Mouse (Mus musculus): Measurements from ENCODE around the gene Cracr2b.
"Not testable (repeated sequence)": the region's sequence is repeated elsewhere in the genome, so short reads cannot be mapped to it uniquely, and the experiment has no call there.

Cracr2b gene

DNA sequence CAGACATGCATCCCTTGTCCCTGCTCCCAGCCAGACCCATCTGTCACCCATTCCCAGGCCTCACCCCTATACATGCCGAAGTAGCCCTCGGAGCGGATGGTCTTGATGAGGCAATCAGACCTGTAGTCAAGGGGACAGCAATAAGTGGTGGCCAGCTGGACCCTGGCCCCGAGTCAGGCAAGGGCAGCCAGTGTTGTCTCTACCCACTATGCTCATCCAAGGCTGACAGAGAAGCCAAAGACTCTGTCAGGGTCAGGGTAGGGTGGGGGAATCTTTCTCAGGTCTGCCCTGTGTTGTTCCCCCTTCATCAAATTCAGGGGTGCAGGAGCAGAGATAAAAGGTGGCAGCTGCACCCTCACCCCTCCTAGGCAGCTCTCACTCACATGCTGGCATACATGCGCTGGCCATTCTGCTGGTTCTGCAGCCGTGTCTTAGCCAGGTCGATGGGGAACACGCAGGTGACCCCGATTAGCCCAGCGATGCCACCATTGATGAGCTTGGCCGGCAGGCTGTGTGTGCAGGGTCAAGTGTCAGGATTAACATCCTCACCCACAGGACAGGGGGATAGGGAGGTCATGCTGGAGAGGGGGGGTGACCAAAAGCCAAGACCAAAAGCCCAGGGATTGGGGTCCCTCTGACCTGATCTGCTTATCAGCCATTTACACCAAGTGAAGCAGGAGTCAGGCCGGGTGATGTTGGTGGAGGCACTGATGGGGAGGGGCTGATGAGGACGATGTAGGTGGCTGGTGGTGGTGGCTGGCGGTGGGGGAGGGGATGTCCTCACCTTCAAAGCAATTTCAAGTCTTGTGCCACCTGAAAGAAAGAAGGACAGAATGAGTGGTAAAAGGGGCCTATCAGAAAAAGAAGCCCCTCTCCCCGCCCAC, 27.1 kb upstream of the Cracr2b start:
- DNase-seq (ENCODE audit: low spot score) = no peak

DNA sequence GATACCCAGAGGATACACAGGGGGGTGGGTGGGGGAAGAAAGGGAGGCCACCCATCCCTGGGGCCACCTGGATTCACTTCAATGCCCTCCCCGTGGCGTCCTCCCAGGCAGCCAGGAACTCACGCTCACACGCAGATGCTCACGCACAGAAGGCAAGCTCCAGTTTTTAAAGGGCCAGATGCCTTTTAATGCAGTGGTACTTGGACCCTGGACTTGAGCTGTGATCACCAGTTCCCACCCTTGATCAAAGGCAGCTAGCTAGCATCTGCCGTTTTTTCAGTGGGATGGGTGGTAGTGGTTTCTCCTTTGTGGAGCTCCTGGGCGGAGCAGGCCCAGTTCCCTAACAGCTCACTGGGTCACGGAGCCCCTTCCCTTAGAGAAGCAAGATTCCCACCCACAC, 26.4 kb upstream of the Cracr2b start:
- no peak for DNase-seq (ENCODE audit: low spot score)

DNA sequence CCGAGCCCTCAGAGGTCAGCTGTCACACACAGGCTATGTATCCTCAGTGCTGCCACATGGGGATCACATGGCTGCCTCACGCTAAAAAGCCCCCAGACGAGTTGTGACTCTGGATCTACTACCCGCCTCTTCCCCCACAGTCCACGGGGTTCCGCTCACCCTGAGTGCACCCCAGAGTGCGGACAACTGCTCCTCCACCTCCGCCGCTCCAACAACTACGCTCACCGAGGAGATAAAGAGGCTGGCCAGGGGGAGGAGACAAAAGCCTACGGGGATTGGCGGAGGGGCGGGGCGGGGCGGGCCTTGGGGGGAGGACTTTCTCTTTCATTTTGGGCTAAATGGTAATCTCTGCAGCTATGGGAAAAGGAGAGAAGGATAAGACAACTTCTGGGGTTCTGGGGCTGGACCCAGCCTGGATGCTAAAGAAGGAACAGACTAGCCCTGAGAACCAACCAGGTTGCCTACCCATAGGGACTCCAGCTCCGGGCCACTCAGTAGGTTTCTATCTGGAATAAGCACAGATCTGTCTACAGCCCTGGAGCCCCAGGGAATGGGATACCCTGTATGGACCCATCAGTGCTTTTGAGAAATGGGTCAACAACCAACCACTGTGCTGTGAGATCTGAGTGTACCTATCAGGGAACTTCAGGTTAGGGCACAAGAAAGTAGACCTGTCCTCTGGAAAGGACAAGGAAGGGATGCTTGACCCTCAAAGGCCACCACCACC, 25.6 kb upstream of the Cracr2b start:
- DNase-seq (ENCODE audit: low spot score) = no peak

DNA sequence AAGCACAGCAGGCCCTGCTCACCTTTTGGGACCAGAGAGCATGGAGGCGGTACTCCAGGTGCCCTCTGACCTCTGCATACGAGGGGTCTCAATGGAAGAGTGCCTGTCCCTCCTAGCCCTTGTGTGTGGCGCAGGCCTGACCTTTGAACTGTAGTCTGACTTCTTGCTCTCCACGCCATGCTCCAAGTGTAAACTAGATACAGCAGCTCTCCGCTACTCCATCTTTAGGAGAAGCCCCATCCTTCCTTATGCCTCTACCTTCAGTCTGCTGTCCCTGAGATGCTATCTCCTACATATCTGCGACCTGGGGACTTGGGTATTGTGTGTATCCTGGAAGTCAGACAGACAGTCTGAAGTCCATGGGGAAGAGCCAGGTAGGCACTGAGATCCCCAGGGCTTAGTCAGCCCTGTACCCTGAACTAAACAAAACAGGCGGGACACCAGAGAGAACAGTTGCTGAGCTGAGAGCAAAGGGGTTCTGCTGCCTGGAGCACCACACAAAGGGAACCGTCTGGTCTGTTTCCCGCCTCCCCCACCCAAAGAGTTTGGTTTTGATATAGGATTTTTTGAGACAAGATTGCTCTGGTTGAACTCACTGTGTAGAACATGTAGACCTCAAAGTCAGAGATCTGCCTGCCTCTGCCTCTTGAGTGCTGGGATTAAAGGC, 24.9 kb upstream of the Cracr2b start:
- DNase-seq (ENCODE audit: low spot score) = no peak

DNA sequence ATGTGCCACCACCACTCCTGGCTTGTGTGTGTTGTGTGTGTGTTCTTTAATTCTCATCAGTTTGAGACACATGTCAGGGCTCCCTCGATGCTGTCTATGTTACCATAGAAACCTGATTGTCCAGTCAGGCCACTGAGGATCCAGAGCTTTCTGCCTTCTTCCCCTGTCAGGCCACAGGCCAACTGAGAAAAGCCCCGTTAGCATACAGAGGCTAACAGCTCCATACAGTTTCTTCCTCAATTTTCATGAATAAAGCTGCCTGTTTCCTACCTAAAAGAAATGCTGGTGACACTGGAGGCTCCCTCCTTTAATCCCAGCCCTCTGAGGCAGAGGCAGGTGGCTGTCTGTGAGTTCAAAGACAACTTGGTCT, 24.4 kb upstream of the Cracr2b start:
- no peak for DNase-seq (ENCODE audit: low spot score)

DNA sequence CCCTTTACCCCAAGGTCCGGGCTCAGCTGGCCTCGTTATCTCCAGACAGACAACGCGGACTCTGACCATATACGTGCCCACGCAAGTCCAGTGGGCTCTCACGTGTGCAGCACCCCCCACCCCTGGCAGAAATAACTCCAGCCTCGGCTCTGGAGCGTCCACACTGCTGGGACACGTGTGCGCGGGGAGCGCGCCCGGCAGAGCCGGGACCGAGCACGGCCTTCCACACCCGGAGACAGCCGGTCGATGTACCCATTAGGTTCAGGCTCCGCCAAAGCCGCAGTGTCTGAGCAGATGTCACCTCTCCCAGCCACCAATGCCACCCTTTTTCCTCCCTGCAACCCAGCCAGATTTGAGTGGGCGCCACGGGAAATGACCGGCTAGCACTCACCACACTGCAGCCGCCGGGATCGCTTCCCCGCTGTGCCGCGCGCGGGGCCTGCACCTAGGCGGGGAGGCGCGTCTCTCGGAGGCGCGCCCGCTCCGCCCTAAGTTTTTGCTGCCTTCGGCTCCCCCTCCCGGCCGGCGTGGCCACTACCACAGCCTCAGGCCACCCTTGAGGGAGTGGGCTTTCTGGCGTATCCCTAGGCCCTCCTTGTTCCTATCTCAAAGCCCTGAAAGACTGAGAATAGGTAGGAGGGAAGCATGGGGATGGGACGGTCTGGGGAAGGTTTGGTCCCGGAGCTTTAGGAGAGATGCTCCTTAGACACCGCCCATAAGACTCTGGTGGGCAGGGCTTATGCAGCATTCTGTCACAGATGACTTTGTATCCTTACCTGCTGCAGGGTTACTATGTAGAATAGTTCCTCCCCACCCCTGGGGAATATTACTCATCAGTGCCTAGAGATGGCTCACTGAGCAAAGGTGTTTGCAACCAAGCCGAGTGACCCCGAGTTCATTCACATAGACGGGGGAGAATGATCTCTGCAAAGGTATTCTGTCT, 23.4 kb upstream of the Cracr2b start, which contains the start of gene Slc25a22:
Gene Slc25a22 (minus strand): TSS at position 715 of the 943 bp plus-strand sequence.
- peak; percentile 69 for DNase-seq (ENCODE audit: low spot score)

DNA sequence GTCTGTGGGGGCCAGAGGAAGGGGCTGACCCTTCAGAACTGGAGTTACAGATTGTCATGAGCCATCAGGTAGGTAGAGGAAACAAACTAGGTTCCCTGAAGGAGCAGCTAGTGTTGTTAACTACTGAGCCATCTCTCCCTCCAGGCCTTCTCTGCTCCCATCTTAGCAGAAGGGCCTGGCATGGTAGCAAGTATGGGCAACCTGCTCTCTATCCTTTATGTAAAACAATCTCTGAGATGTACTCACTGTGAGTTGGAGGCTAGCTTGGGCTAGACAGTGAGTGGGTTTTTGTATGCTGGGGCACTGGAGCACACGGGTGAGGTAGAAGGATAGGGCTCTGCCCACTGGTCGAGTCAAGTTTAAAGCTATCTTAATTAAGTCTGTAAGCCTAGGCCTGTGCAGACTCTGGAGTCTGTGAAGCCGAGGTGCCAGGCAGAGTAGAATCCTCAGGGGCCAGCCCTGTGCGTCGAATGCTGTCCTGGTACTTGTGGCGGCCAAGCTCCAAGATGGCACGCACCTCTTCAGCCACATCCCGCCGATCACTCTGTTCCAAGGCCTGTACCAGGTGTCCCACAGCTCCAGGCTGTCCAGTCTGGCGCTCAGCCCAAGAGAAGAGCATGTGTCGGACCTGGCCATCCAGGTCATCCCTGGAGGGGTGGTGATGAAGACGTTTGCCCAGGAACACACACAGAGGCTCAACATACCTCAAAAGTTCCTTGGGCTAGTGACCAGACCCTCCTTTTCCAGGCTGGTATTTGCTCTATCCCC, 22.5 kb upstream of the Cracr2b start:
- no peak for DNase-seq (ENCODE audit: low spot score)

DNA sequence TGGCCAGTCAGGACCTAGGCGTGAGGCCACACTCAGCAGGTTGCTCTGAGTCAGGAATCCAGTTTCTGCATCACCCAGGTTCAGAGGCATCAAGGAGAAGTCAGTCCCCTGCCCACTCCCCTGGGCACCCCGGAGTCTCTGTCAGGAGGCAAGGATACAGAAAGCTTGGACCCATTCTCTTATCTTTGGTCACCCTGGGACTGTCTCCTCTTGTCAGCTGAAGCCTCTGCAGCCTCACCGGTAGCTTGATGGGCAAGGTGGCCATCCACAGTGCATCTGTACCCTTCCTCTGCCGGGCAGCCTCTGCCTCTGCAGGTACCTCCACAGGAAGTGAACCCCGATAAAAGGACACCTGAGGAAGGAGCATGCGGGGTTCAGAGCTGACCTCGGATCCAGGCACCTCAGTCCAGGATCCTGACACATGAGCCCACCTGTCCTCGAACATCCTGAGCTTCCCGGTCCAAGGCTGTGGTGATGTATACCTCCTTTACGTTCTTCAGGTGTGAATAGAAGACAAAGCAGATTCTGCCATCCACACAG, 21.7 kb upstream of the Cracr2b start:
- no peak for DNase-seq (ENCODE audit: low spot score)

DNA sequence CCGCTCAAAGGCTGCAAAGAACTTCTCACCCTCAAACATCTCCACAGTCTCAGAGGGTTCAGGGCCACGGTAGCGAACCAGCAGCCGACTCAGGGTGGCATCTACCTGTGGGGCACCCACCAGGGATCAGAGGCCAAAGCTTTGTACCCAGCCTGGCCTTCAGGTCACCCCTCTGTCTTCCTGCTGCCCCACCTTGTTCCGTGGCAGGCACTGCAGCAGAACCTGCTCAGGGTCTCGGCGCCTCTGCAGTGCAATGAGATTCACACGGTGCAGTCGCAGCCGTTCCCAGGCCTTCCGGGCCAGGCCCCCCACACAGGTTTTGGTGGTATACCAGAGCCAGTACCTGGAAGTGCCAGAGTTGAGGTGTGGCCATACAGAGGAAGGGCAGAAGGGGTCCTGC, 21.1 kb upstream of the Cracr2b start:
- no peak for DNase-seq (ENCODE audit: low spot score)

DNA sequence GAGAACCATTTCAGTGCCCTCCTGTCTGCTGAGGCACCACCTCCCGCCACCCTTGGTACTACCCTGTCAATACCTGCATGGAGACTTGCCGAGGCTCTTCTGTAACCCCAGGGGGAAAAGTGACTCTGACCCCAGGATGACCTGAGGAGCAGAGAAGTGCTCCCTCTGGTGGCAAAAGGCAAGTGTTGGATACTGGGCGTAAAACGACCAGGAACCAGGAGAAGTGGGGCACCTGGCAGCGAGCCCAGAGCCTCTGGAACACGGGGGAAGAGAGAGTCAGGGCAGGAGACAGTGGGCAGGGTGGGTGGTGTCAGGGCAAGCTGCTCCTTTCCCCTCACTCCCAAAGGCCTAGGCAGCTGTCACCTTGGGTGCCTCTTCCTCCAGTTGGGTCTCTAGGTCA, 20.3 kb upstream of the Cracr2b start:
- DNase-seq (ENCODE audit: low spot score) = no peak

DNA sequence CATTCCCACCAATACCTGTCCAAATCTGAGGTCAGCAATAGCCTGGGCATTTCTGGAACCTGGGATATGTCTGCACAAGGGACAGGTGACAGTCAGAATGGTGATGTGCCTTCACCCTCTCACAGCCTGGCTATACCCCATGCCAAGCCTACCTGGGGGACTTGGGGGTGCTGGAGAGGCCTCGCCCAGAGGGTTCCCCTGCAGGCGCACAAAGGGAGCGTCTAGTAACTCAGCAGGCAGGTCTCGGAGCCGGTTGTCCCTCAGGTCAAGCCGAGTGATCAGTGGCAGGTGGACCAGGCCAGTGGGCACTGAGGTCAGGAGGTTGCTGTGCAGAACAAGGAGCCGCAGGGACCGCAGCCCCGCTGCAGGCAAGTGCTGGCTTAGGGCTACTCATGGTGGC, 19.4 kb upstream of the Cracr2b start:
- DNase-seq (ENCODE audit: low spot score) = no peak

DNA sequence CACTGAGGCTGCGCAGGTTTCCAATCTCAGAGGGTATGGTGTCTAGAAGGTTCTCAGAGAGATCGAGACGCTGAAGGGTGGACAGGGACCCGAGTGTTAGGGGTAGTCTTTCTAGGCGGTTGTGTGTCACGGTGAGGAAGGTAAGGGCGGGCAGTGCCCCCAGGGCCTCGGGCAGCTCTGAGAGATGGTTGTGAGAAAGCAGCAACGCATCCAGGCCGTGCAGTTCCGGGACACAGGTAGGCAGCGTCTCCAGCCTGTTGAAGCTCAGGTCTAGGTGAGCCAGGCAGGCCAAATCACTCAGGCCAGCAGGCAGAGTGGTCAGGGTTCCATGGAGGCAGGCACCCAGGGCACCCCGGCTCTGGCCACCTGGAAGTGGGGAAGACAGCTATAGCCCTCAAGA, 18.7 kb upstream of the Cracr2b start:
- no peak for DNase-seq (ENCODE audit: low spot score)

DNA sequence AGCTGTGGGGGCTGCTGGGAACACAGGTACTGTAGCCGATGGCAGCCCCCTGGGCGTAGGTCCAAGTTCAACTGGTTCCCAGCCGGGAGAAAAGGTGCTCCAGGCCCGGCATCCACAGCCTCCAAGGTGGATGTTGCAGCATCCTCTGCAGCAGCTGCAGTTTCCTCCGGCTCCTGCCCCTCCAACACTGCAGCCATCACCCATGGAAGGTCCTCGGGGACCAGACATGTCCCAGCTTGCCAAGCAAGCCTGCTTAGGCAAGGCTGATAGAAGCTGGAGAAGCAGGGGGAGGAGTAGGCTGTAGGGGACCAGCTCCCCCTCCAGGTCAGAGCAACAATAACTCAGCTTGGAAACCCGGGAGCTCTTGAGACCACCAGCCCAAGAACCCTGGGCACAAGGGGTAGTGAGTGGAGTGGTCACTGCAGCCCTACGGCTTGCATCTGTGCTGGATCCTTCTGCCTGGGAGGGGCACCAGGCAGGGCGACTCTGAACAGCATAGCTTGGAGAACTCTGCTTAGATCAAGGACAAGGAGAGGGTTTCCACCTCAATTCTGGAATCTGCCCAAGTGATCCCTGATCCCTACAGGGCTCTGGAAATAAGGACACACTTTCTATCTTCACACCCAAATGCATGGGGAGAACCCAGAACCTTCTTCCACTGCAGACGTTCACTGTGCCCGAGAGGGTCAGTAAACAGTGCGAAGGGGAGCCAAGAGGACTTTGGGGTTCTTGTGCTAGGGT, 17.6 kb upstream of the Cracr2b start:
- no peak for DNase-seq (ENCODE audit: low spot score)

DNA sequence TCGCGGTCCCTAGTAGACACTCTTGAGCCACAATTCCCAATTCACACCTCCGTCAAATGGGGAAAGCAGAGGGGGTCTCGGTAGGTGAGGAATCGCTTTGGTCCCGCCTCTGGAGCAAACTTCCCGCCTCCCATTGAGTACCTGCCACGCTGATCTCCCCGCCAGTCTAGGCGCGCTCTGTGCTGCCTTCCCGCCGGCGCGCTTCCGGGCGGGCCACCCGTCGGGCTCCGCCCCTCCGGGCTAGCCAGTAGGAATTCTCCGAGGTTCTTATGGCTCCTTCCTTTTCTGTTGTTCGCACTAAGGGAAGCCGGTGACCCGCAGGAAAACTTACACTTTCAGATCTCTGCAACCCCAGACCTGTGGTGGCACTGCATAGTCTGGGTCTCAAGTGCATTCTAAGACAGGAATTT, 17.1 kb upstream of the Cracr2b start, which contains the start of gene Pidd1:
Gene Pidd1 (minus strand): TSS at position 198 of the 410 bp plus-strand sequence.
- DNase-seq (ENCODE audit: low spot score) = no peak

DNA sequence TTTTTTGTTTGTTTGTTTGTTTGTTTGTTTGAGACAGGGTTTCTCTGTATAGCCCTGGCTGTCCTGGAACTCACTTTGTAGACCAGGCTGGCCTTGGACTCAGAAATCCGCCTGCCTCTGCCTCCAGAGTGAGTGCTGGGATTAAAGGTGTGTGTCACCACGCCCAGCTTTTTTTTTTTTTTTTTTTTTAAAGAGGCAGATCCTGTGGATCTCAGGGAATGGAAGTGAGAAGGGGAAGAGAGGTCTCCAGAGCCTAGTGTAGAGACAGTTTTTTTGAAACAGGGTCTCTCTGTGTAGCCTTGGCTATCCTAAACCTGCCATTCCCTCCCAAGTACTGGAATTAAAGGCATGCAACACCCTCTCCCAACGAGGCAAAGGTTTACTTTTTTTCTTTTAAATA, 14.5 kb upstream of the Cracr2b start:
- DNase-seq (ENCODE audit: low spot score) = not testable (repeated sequence)

DNA sequence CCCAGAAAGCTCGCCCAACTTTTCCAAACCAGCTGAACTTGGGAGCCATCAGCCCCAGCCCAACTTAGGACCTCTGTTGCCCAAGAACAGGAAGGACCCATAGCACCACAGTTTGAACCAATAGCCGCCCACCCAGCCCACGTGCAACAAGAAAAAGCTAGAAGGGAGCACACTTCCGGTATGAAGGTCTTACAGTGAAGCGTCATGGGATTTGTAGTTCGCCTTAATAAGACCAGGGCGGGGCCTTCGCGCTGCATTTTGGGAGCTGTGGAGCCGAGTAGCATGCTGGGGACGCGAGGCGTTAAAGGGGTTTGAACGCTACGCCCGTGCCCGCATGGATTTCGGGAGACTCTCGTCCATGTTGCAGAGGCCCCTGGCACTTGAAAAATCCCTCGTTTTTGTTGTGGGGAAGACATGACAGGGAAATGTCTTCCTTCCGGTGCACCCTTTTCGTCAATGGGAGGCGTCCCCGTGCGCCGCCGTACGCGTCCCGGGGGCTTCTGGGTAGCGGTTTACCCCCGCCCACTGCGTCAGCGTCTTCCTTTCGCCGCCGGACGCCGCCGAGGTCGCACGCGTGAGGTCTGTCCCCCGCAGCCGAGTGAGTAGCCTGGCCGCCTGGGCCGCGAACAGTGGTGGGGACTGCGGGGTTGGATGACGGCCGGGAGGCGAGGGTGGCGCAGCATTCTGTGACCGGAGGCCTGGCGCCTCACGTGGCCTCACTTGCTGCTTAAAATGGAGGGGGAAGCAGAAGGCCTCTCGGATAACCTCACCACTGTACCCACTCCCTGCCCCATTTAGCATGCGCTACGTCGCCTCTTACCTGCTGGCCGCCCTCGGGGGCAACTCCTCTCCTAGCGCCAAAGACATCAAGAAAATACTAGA, 13.5 kb upstream of the Cracr2b start, which contains the start of gene Rplp2:
Gene Rplp2 (plus strand): TSS at position 261 of the 882 bp plus-strand sequence.
- peak; percentile 94 for DNase-seq (ENCODE audit: low spot score)

DNA sequence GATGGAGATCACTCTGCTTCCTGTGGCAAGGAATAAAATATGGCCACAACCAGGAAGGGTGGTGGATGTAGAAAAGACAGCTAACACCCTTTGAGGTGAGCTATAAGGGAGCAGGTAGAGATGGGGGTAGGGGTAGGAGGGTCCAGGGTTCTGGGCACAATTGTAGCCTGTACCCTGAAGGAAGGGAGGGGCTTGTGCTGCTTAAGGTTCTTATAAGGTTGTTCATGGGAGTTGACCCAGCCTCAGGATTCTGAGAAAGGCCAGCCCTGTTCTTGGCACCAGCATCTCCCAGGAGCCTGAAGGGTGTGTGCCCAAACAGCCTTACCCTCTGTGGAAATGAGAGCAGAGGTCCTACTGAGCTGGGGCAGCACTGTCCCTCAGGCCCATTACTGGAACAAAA, 9.0 kb upstream of the Cracr2b start:
- no peak for DNase-seq (ENCODE audit: low spot score)

DNA sequence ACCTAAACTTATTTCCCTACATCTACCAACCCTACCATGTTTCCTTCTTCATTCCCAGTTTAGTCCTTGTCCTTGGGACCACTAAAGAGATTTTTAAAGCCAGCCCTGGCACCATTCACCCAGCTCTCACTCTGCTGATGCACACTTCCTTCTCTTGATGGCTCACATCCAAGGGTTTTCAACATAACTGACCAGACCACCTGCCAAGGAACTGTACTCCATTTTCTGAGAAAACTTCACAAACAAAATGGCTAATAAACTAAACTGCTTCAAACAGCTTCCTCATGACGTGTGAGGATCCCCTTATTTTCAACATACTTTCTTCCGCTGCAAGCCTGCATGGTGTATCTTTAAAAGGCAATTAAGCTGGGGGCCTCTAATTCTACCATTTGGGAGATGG, 7.3 kb upstream of the Cracr2b start:
- DNase-seq (ENCODE audit: low spot score) = no peak
